Mouse (Mus musculus) heart, embryonic 11.5 days (tissue): ENCODE results near the gene Foxc2. TPM values are rescaled to one million over a fixed set of nuclear protein-coding genes. Genes with fewer than 3 reads are reported as not detected.
A peak's percentile ranks its signal among the peaks of the same experiment; 100 is the strongest.

Experiments used
- ATAC-seq: fragments of 200-750 bp; cut with Nextera tagmentation; replicated peaks from 2 replicates; pipeline ENCODE4 v1.8.0; 2017; ENCODE audit warnings: moderate library complexity; ENCODE audit not compliant: insufficient number of reproducible peaks, low FRiP score, low TSS enrichment
- H3K27ac ChIP-seq: fragments of 300-500 bp; sonication (generic); 2 replicates; pipeline ENCODE4 v1.5.1; 2014; ENCODE audit warnings: mild to moderate bottlenecking, low read depth, low read length
- H3K27me3 ChIP-seq: fragments of 300-500 bp; sonication (generic); 2 replicates; pipeline ENCODE4 v1.6.1; 2014; ENCODE audit warnings: mild to moderate bottlenecking, low read length, mixed read lengths; ENCODE audit not compliant: control insufficient read depth, insufficient read depth
- H3K36me3 ChIP-seq: fragments of 300-500 bp; sonication (generic); 2 replicates; pipeline ENCODE4 v1.6.1; 2014; ENCODE audit warnings: mild to moderate bottlenecking, low read length, moderate library complexity, mixed read lengths; ENCODE audit not compliant: control insufficient read depth, insufficient read depth
- H3K4me1 ChIP-seq: fragments of 300-500 bp; sonication (generic); 2 replicates; pipeline ENCODE4 v1.6.1; 2014; ENCODE audit warnings: low read length; ENCODE audit not compliant: control insufficient read depth, insufficient read depth
- H3K4me2 ChIP-seq: fragments of 300-500 bp; sonication (generic); 2 replicates; pipeline ENCODE4 v1.6.1; 2014; ENCODE audit warnings: mild to moderate bottlenecking, moderate library complexity
- H3K4me3 ChIP-seq: fragments of 300-500 bp; sonication (generic); 2 replicates; pipeline ENCODE4 v1.5.1; 2014; ENCODE audit warnings: low read depth, low read length
- H3K9ac ChIP-seq: fragments of 300-500 bp; sonication (generic); 2 replicates; pipeline ENCODE4 v1.6.1; 2014; ENCODE audit warnings: mild to moderate bottlenecking, low read depth, low read length, moderate library complexity
- H3K9me3 ChIP-seq: fragments of 300-500 bp; sonication (generic); replicated peaks from 2 replicates; pipeline ENCODE4 v1.6.1; 2016; ENCODE audit warnings: low read length; ENCODE audit not compliant: control insufficient read depth
- WGBS: fragments of 180-500 bp; shearing (Covaris S2); extraction: QIAGEN DNeasy Blood & Tissue Kit; methylation state at CpG from one replicate; pipeline ENCODE4 v1.1.7; 2014; ENCODE audit not compliant: insufficient replicate concordance; 5-methylcytosine and 5-hydroxymethylcytosine counted together
- polyA plus RNA-seq: library from polyadenylated mRNA; unstranded; fragments of >200 nt; fragmentation: Nextera tagmentation; extraction: Ambion mirVana; gene quantifications from 2 replicates; pipeline ENCODE4 v1.2.1, GENCODE M21; 2014

Gene Foxc2
- polyA plus RNA-seq, 1 experiment from 2014 or later, result 12.7 TPM

DNA sequence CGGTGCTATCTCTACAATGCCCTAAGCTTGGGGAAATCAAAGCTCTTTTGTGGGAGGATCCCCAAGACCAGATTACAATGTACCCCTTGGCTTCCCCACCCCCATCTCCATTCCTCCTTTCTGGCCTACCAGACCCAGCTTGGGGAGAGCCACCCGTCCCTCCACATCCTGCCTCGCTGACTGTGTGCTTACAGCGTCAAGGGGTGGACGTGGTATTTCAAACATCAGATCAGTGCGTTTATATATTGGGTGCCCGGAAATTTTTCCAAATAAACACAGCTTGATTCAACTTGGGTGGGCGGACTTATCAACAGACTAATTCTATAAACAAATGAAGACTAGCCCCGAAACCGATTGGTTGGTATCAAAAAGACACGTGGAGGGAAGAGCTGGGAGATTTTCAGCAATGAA is 11.3 kb downstream of the Foxc2 start:
- Histone ChIP-seq H3K9me3 (no peaks in the 10 kb centered on the region), H3K27ac (no peak overlapping the region), H3K4me1 (peaks cover 34% of the 10 kb centered on the region), H3K4me2 (peak overlapping the region; percentile 78), H3K27me3 (peaks cover 68% of the 10 kb centered on the region), H3K36me3 (no peaks in the 10 kb centered on the region), H3K9ac (no peak overlapping the region), H3K4me3 (no peak overlapping the region)
- WGBS, result 10% methylated on average over 11 of the region's 11 CpGs
- ATAC-seq, result no peak

DNA sequence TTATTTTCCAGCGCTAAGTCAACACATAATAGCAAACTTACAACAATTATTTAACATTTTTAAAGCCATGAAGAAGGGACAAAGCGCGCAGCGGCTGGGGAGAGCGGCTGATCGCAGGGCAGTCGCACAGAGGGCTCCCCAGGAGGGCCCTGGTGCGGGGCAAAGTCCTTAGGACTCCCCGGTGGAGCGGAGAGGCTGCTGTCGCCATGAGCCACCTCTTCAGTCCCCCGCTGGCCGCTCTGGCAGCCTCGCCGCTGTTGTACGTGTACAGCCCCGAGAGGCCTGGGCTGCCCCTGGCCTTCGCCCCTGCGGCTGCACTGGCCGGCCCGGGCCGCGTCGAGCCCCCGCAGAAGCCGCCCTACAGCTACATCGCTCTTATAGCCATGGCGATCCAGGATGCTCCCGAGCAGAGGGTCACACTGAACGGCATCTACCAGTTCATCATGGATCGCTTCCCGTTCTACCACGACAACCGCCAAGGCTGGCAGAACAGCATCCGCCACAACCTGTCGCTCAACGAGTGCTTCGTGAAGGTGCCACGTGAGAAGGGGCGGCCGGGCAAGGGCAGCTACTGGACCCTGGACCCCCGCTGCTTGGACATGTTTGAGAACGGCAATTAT is 11.9 kb downstream of the Foxc2 start, which contains the start of gene Foxl1:
Gene Foxl1, plus strand, starts transcription at position 185 of the 620 bp plus-strand sequence.
- 2% methylated on average over 43 of the region's 43 CpGs for WGBS
- peak within 1 kb of the TSS; percentile 78 for H3K4me2 ChIP-seq
- H3K27ac ChIP-seq, result 0 out of 2 replicates have a peak within 1 kb of the TSS, but pooled peaks have one; percentile 6
- peak within 1 kb of the TSS; percentile 61 for H3K9ac ChIP-seq
- H3K27me3 ChIP-seq, result peaks cover 64% of the 10 kb centered on the region
- H3K36me3 ChIP-seq, result no peaks in the 10 kb centered on the region
- no peak for ATAC-seq
- no peaks in the 10 kb centered on the region for H3K9me3 ChIP-seq
- peak within 1 kb of the TSS; percentile 39 for H3K4me3 ChIP-seq
- peaks cover 34% of the 10 kb centered on the region for H3K4me1 ChIP-seq

DNA sequence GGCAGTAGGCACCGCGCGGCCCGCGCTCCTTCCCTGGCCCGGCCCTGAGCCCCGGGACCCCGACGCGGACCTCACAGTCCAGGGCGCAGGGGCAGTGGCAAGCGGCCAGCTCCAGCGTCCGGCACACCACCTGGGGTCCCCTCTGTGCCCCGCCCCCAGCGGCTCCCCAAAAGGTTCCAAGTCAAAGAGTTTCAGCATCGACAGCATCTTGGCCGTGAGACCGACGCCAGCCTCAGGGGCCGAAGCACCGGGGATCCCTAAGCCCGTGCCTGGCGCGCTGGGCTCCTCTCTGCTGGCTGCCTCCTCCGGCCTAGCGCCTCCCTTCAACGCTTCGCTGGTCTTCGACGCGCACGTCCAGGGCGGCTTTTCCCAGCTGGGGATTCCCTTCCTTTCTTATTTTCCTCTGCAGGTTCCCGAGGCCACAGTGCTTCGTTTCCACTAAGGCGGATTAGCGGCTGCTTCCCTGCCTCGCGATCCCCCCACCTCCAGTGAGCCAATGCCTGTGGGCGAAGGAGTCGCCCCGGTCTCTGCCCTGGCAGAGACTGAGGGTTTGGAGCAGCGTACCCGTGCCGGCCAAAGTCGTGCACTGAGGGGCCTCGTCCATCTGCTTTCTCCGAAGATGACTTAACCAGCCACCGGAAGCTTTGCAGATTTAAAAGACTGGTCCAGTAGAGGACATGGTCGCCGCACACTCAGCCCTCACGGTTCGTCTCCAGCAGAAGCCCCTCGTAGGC is 12.7 kb downstream of the Foxc2 start:
- H3K9ac ChIP-seq, result peak overlapping the region; percentile 61
- H3K4me2 ChIP-seq, result peak overlapping the region; percentile 59
- peak overlapping the region; percentile 33 for H3K4me3 ChIP-seq
- peaks cover 60% of the 10 kb centered on the region for H3K27me3 ChIP-seq
- WGBS, result 3% methylated on average over 54 of the region's 55 CpGs
- no peak overlapping the region for H3K27ac ChIP-seq
- no peaks in the 10 kb centered on the region for H3K36me3 ChIP-seq
- no peaks in the 10 kb centered on the region for H3K9me3 ChIP-seq
- ATAC-seq, result no peak
- H3K4me1 ChIP-seq, result peaks cover 34% of the 10 kb centered on the region

GRCm38 (mm10) chr8:121129265-121129940 is 13.4 kb downstream of the Foxc2 start:
- Histone ChIP-seq H3K4me1 (peaks cover 34% of the 10 kb centered on the region), H3K27me3 (peaks cover 56% of the 10 kb centered on the region), H3K4me3 (peak overlapping the region; percentile 10; the same call in 1 of the 2 replicates), H3K27ac (no peak overlapping the region), H3K9me3 (no peaks in the 10 kb centered on the region), H3K36me3 (no peaks in the 10 kb centered on the region), H3K9ac (no peak overlapping the region), H3K4me2 (peak overlapping the region; percentile 59; the same call in 1 of the 2 replicates)
- no peak for ATAC-seq
- 26% methylated on average over 16 of the region's 16 CpGs for WGBS

DNA sequence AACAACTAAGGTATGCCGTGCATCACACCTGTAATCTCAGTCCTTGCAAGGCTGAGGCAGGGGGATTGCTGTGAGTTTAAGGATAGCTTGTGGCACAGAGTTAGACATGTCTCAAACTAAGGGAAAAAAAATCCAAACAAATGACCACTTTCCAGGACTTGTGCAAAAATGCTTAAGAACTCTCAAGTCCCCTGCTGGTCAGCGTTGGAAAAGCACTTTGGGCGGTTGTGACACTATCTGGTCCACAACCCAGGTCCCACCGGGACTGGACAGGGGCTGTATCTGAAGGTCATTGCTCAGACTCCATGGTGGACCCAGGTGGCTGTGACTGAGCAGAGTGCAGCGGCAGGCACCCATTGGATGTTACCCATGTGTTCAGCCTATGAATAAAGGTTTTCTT is 14.6 kb downstream of the Foxc2 start:
- Histone ChIP-seq H3K4me1 (peaks cover 25% of the 10 kb centered on the region), H3K9ac (no peak overlapping the region), H3K27ac (no peak overlapping the region), H3K9me3 (no peaks in the 10 kb centered on the region), H3K4me3 (no peak overlapping the region), H3K36me3 (no peaks in the 10 kb centered on the region), H3K4me2 (no peak overlapping the region), H3K27me3 (peaks cover 50% of the 10 kb centered on the region)
- WGBS, result 34% methylated on average over 5 of the region's 5 CpGs
- ATAC-seq, result no peak

- no peak overlapping the region for H3K9ac ChIP-seq
- H3K36me3 ChIP-seq, result peaks cover 2% of the 10 kb centered on the region; the same call in 1 of the 2 replicates
- H3K4me2 ChIP-seq, result no peak overlapping the region
- WGBS, result 73% methylated on average over 5 of the region's 5 CpGs
- H3K4me1 ChIP-seq, result peaks cover 8% of the 10 kb centered on the region
- H3K4me3 ChIP-seq, result no peak overlapping the region
- peaks cover 29% of the 10 kb centered on the region for H3K27me3 ChIP-seq
- H3K27ac ChIP-seq, result no peak overlapping the region
- 0 out of 2 replicates have a peak, but pooled peaks cover 4% of the 10 kb centered on the region for H3K9me3 ChIP-seq
- ATAC-seq, result no peak
Observed at GRCm38 (mm10) chr8:121132961-121133513, 17.1 kb downstream of the Foxc2 start.

- Histone ChIP-seq H3K4me1 (no peaks in the 10 kb centered on the region; the same call in 1 of the 2 replicates), H3K27me3 (peaks cover 18% of the 10 kb centered on the region), H3K4me3 (no peak overlapping the region), H3K9ac (no peak overlapping the region), H3K36me3 (peaks cover 2% of the 10 kb centered on the region; the same call in 1 of the 2 replicates), H3K9me3 (0 out of 2 replicates have a peak, but pooled peaks cover 6% of the 10 kb centered on the region), H3K27ac (no peak overlapping the region), H3K4me2 (no peak overlapping the region)
- 86% methylated on average over 10 of the region's 10 CpGs for WGBS
- no peak for ATAC-seq
Observed at GRCm38 (mm10) chr8:121134102-121134501, 18.1 kb downstream of the Foxc2 start.

GRCm38 (mm10) chr8:121134512-121134911 is 18.5 kb downstream of the Foxc2 start:
- Histone ChIP-seq H3K27me3 (peaks cover 14% of the 10 kb centered on the region), H3K9me3 (0 out of 2 replicates have a peak, but pooled peaks cover 6% of the 10 kb centered on the region), H3K4me1 (no peaks in the 10 kb centered on the region; the same call in 1 of the 2 replicates), H3K4me2 (no peak overlapping the region), H3K4me3 (no peak overlapping the region), H3K27ac (no peak overlapping the region), H3K36me3 (peaks cover 2% of the 10 kb centered on the region; the same call in 1 of the 2 replicates), H3K9ac (no peak overlapping the region)
- 82% methylated on average over 11 of the region's 11 CpGs for WGBS
- no peak for ATAC-seq
